Mouse (Mus musculus): ENCODE data around the gene Lrrc25.

Lrrc25 gene

DNA sequence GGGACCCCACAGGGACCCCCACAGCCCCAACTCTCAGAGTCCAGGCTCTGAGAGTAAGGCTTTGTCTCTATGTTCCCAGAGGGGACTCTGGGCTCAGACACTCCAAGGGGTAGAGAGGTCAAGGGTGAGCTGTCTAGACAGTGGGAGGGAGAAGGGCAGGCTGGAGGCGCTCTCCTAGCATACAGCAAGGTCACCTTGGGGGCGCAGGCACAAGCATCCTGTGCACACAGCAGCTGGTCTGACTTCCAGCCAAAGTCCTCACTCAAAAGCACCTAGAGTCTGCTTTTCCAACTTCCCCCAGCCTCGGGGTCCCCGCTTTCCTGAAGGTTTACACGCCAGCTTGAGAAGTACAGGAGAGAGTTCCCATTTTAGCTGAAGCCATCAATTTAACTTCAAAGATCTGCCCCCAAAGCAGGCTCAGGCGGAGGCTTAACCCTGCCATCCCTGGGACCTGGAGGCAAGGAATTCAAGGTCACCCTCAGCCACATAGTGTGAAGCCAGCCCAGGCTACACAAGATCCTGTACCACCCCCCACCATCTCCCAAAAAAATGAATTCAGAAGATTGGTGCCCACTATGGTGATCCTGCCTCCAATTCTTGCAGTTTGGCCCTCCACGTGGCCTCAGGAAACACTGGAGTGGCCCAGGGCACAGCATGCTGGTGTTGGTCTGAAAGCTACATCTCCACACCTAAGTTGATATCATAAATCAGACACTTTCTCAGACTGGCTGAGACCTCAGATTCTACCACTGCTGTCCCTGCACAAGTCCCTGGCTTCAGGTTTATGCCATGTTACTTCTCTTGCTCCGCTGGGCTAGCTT lies 31.6 kb downstream of the Lrrc25 start:
- no peak for DNase-seq (ENCODE audit: low spot score)

- DNase-seq (ENCODE audit: low spot score): no peak
Observed at GRCm38 (mm10) chr8:70648164-70648442, 32.1 kb downstream of the Lrrc25 start.

- no peak for DNase-seq (ENCODE audit: low spot score)
Observed at GRCm38 (mm10) chr8:70648921-70649320, 33.0 kb downstream of the Lrrc25 start.

- DNase-seq (ENCODE audit: low spot score): peak; percentile 51
Observed at GRCm38 (mm10) chr8:70649324-70649723, 33.4 kb downstream of the Lrrc25 start.

GRCm38 (mm10) chr8:70650351-70650750 lies 34.4 kb downstream of the Lrrc25 start:
- DNase-seq (ENCODE audit: low spot score): no peak

DNA sequence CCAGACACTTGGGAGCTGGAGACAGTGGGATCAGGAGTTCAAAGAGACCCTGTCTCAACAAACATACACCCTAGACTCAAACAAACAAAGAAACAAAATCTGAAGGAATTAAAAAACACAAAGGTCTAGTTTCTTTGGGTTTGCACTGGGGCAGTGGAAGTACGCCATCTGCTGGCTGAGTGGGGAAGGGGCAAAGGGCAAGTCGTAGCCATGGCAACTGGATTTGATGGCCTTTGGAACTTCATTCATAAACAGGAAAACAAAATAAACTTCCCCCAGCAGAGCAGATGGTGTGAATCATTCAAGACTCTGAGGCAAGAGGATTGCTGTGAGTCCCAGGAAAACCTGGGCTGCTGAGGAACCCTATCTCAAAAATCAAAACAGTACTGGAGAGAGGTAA lies 37.3 kb downstream of the Lrrc25 start:
- DNase-seq (ENCODE audit: low spot score): no peak

DNA sequence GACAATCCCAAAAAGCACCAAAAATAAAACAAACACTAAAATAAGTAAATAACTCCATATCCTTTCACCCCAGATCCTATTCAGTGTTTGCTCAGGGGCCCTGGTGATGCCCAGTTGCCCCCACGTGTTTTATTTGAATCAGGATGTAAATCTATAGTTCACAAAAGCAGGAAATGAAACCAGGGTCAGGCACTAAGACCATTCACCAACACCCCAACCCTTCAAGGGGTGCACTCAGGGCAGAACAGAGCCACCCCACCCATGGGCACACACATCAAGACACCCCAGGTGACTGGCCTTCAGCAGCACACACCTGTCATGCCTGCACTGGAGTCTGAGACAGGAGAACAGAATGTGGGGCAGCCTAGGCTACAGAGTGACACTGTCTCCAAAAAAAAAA lies 38.2 kb downstream of the Lrrc25 start:
- DNase-seq (ENCODE audit: low spot score): no peak

DNA sequence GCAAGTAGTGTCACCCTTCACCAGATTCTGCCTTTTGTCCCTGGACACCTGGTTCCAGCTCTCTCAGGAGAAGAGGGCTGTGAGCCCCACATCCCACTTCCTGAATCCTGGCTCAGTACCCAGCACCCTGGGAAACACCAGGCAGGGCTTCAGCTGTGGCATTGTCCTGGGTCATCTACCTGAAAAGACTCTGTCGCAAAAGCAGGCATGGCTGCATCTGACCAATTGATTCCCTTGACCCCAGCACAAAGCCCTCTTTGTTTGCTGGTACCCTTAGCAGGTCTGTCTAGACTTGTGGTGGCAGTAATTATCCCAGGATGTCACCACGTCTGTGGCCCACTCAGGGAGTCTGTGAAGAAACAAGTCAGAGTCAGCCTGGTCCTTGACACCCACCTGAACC lies 39.5 kb downstream of the Lrrc25 start:
- no peak for DNase-seq (ENCODE audit: low spot score)

GRCm38 (mm10) chr8:70656193-70656790 lies 40.3 kb downstream of the Lrrc25 start:
- DNase-seq (ENCODE audit: low spot score): no peak

DNA sequence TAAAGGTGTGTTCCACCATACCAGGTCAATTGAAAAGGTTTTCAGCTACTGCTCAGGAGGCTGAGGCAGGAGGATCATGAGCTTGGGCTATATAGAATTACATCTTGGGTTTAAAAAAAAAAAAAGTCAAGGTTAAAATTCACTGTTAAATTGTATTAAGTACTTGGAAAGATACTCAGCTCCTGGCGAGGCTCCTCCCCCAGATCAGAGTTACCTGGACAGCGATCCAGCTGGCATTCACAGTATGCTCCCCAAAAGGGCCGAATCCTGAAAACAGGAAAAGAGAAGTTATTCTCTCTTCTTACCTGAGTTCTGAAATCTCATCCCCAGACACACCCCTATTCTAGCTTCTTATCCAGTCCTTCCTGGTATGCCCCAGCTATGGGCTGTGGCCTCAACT lies 41.3 kb downstream of the Lrrc25 start:
- DNase-seq (ENCODE audit: low spot score): no peak

- DNase-seq (ENCODE audit: low spot score): no peak
Observed at GRCm38 (mm10) chr8:70657739-70658138, 41.8 kb downstream of the Lrrc25 start.

- DNase-seq (ENCODE audit: low spot score): no peak
Observed at GRCm38 (mm10) chr8:70658897-70659603, 43.1 kb downstream of the Lrrc25 start.

- DNase-seq (ENCODE audit: low spot score): peak; percentile 83
Observed at GRCm38 (mm10) chr8:70659604-70660272, 43.8 kb downstream of the Lrrc25 start.

- DNase-seq (ENCODE audit: low spot score): no peak
Observed at GRCm38 (mm10) chr8:70660273-70660725, 44.3 kb downstream of the Lrrc25 start, which contains the start of gene Pgpep1. Gene Pgpep1 (minus strand): TSS chr8:70660388.

GRCm38 (mm10) chr8:70663691-70664090 lies 47.7 kb downstream of the Lrrc25 start:
- no peak for DNase-seq (ENCODE audit: low spot score)

- DNase-seq (ENCODE audit: low spot score): no peak
Observed at GRCm38 (mm10) chr8:70664631-70665030, 48.7 kb downstream of the Lrrc25 start.

GRCm38 (mm10) chr8:70665599-70665998 lies 49.6 kb downstream of the Lrrc25 start:
- DNase-seq (ENCODE audit: low spot score): no peak

DNA sequence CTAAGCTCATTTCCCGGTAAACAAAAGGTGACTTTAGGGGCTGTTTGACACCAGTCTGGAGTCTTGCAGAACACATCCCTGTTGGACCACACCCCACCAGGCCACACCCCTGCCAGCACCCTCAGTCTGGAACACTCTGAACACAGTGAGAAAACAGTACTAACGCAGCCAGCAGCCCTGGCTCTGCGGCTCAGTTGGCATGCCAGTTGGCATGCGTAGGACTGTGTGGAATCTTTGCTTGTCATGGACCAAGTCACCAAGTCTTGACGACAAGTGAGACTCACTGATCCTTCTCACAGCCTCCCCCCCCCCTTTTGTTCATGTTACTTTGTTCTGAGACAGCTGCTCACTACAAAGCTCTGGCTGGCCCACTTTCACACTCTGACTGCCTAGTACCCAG lies 51.1 kb downstream of the Lrrc25 start:
- DNase-seq (ENCODE audit: low spot score): peak; percentile 64
